Mouse (Mus musculus) kidney, adult 11 months (tissue): ENCODE measurements around the gene Cdkal1.

Experiments used
- DNase-seq: peaks from one replicate; pipeline ENCODE4 v3.0.0; 2022

The Cdkal1 gene

DNA sequence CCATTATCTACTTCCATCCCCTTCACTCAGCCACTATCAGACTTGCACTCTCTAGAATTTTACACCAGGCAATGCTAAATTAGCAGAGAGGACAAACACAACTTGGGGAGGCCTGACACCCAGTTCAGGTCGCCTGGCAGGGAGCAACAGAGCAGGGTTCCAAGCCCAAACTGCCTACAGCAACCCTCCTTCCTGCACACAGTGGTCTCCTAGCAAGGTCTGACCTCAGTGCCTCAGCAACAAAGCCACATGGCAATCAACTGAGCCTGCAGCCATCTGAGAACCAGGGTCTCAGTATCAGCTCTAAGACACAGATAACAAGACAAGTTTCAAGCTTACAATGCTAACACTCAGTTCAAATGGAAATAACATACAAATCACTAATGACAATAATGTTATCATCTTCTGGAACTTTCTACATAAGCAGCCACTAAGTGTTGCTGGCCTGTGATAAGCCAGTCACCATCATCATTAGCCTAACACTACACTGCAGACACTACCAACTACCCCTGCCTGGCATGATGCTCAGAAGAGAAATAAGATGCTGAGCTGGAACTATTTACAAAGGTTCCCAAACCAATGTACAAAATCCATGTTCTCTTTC is 231.7 kb downstream of the Cdkal1 start:
- DNase-seq, result no peak

- no peak for DNase-seq
These were observed 233.6 kb downstream of the Cdkal1 start for GRCm38 (mm10) chr13:29621881-29622280.

GRCm38 (mm10) chr13:29621363-29621762 is 234.1 kb downstream of the Cdkal1 start:
- DNase-seq, result no peak

DNA sequence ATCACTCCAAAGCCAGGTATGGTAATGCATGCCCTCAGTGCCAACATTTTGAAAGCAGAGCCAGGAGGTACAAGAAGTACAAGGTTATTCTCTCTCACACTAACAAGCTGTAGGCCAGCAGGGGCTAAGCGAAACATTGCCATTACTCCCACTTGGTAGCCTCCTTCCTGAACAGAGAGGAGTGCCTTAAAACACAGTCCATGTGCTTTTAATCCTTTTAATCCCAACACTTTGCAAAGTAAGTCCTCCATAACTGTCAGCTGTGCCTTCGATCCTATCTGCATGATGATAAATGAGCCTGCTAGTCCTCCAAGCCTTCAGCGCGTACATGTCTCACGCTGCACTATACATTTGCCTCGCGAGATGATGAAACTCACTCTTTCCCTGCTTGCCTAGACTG is 234.6 kb downstream of the Cdkal1 start:
- DNase-seq, result no peak

GRCm38 (mm10) chr13:29616654-29617171 is 238.8 kb downstream of the Cdkal1 start:
- DNase-seq, result no peak

DNA sequence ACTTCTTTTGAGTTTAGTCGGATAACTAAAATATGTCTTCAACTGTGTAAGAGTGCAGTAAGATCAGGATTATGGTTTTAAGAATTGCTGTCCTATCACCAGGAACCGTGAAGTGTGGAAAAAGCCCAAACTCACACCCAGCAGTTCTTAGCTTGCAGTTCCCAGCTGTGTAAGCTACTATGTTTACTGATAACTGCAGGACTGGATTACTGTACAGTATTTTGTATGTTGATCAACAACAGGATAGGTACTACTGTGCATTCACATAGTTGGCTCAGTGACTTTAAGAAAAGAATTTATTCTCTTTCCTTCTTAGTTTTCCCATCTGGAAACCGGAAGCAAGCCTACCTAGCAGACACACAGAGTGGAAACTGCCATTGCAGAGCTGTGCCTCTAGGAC is 239.5 kb downstream of the Cdkal1 start:
- DNase-seq, result no peak

GRCm38 (mm10) chr13:29615081-29615480 is 240.4 kb downstream of the Cdkal1 start:
- no peak for DNase-seq

DNA sequence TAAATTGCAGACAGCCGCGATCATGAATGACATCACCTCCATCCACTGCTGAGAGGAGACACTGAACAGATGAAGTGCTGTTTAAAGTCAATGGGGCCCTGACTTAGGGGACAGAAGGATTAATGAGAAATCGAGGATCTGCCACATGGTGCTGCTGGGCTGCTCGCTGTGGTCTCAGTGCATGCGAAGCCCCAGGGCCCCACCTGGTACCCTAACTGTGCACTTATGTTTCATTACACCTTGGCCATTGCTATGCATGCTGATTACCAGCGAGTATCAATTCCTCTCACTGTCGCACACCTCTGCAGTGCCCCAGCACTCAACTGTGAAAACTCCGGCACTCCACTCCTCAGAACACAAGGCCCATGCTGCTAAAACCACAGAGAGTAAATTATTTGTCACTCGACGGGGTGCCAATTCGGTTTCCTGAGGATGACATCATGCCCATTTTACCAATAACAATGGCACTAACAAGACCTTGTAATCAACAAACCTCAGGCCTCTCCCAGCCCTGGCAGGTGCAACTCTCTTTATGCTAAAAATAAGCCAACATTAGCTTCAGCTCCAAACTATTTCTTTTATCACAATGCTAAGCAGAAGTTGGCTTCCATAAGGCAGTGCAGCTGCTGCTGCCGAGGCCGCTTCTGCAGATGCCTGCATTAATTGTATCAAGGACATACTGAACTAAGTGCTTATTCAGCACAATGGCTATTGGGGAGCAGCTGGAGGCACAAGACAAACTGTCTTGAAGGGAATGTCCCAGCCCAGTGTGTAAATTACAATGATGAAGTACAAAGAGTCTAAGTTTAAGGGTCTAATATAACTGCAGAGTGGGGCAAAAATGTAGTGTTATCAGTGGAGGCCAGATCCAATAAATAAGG is 245.2 kb downstream of the Cdkal1 start:
- DNase-seq, result no peak

- no peak for DNase-seq
These were observed 246.0 kb downstream of the Cdkal1 start for GRCm38 (mm10) chr13:29609441-29609840.

DNA sequence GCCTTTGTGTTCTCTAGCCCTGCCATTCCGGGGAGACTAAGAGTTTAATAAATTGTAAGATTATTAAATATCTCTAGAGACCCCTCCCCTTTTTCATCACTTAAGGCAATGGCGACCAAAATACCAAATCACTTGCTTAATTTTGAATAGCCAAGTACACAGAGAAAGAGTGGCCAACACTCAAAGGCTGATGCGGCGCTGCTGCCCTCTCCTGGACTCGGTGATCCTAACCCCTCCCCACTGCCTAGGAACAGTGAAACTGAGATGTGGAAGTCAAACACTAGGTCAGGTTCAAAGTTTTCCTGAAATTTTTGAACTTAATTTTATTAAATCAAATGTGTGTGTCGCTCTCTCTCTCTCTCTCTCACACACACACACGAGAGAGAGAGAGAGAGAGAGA is 251.2 kb downstream of the Cdkal1 start:
- peak; percentile 35 for DNase-seq

GRCm38 (mm10) chr13:29603597-29603996 is 251.9 kb downstream of the Cdkal1 start:
- no peak for DNase-seq

DNA sequence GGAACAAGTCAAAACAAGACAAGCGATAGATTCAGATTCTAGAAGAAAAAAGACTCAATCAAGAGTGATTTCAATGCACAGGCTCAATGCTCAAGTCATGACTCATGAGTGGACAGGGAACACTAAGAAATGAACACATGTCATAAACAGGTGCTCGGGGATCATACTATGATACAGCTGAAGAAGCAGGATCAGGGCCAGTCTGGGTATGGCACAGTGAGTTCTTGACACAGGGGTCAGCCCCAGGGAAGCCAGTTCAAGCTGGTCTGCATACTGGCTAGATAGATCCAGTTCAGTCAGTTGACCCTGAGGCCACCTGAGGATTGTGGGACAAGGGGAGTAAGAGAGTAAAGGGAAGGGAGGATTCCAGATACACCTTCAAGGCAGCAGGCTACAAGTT is 254.4 kb downstream of the Cdkal1 start:
- peak; percentile 46 for DNase-seq

GRCm38 (mm10) chr13:29599646-29600045 is 255.8 kb downstream of the Cdkal1 start:
- peak; percentile 17 for DNase-seq

DNA sequence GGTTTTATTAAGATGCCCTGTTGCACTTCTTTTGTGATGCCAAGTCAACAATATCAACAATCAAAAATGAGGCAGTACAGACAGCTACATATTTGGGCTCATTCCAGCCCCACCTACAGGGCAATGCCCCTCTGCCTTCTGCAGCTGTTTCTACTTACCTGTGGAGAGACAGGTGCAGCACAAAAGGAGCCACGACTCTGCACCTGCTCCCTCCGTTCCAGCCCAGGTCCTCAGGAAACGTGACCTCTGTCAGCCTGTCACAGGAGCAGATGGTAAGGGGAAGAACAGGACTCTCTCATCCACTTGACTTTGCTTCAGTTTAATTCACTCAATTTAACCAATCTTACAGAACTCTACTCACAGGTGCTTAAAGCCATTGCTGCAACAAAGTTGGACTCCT is 258.7 kb downstream of the Cdkal1 start:
- no peak for DNase-seq

DNA sequence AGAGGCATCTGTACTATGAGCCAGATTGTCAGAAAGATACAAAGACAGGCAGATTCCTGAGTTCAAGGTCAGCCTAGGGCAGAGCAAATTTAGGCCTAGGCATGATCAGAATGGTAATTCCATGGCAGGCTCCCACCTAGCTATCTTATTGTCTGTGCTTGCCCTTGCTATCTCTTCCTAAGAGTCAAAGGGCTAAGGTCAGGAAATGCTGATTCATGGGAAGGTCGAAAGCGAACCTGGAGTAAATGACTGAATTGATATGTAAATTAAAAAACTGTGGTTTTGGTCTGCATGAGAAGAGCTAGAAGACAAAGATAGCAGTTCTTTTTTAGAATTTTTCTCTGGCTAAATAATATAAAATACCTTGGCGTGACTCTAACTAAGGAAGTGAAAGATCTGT is 262.4 kb downstream of the Cdkal1 start:
- no peak for DNase-seq

GRCm38 (mm10) chr13:29590685-29591084 is 264.8 kb downstream of the Cdkal1 start:
- no peak for DNase-seq

GRCm38 (mm10) chr13:29590164-29590563 is 265.3 kb downstream of the Cdkal1 start:
- no peak for DNase-seq

- DNase-seq, result no peak
These were observed 266.8 kb downstream of the Cdkal1 start for GRCm38 (mm10) chr13:29588693-29589092.

GRCm38 (mm10) chr13:29581762-29582700 is 273.4 kb downstream of the Cdkal1 start:
- no peak for DNase-seq

DNA sequence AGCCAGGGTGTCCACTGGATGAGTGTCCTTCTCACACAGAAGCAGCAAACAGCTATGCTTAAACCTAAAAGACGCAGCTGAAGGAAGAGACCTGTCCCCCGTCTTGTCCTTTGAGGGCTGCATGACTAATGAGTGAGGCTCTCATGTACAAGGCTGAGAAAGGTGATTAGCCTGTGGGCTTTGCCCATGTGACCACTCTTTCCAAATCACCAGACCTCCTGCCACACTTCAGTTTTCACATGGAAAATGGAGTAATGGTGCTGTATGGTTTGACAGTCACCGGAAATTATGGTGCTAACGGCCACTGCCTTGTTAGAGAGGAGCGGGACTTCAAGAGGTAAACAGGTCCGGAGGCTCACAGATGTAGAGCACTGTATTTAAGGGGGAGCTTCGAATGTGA is 274.7 kb downstream of the Cdkal1 start:
- no peak for DNase-seq

DNA sequence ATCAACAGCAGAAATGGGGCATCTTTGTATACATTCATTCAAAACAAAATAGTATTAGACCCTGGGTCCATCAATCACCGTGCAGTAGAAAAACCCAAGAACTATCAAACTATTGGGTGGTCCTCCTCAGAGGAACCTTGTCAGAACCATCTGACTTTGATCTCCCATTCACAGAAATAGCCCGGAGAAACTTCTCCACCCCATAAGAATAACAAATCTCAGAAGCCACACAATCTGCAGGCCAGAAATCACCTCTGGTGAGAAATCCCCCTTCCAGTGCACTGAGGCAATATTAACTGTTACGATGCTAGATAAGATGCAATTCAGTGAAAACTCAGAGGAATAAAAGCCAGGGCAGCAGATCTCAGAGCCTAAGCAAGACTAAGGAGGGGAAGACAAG is 275.5 kb downstream of the Cdkal1 start:
- DNase-seq, result no peak

DNA sequence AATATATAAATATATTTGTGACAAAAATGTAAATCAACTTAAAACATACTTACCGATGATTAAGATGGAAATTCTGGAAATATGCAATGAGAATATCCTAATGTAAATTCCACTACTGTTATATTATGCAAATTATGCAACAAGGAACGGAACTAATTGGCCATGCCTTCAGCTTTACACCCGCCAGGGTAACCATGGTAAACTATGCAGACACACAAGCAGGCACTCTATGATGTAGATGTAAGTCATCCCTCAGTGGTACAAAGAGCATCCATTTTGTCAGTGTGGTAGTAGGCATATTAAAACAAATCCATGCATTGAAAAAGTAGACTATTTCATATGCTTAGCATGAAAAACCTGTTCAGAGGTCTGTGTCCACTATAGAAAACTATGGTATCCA is 276.9 kb downstream of the Cdkal1 start:
- no peak for DNase-seq

DNA sequence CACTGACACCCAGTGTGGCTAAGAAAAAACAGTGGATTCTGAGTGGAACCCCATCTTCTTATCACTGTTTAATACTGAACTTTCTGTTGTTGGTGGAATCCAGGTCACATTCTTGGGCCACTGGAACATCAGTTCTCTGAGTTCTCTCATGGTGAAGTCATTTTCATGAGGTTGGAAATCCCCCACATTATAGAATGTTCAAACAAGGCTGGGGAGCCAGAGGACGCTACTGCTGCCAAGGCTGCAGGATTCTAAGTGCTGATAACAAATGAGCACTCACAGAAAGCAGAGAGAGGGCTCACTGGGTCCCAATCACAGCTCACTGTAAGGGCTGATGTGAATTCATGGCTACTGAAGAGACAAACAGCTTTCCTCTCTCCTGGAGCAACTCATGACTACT is 280.7 kb downstream of the Cdkal1 start:
- DNase-seq, result no peak
